In genomic region chr19:11314354-11314753, GRCm38 (mm10) we compare ENCODE assay signal across 21 mouse cellular contexts. TPM values are rescaled to one million over a fixed set of nuclear protein-coding genes. Genes with fewer than 3 reads are reported as not detected.
"Had no signal": no experiment of that assay in that cellular context is flagged by ENCODE, and none has a peak within 500 bp of the region (broad histone marks: within the 10 kb centered on the region; RNA-seq: fewer than 3 reads in every experiment).

Ms4a14 (minus strand) TSS chr19:11314454.

- DNase-seq: retina, postnatal 1 day; right cerebral cortex, adult 18-20 months; right cerebral cortex, postnatal 14 days; right cerebral cortex, postnatal 25 days; right cerebral cortex, postnatal 4 days; spleen, adult 18-20 months; thymus, adult 18-20 months; thymus, adult 2 months; thymus, postnatal 14 days; thymus, postnatal 25 days; thymus, postnatal 36 days; thymus, postnatal 4 days had no signal

- H3K4me3 ChIP-seq: neural tube, embryonic 12.5 days; neural tube, embryonic 13.5 days; neural tube, embryonic 15.5 days; stomach, embryonic 15.5 days had no signal

- H3K4me2 ChIP-seq: neural tube, embryonic 12.5 days; neural tube, embryonic 13.5 days; neural tube, embryonic 15.5 days; stomach, embryonic 15.5 days had no signal

- H3K27me3 ChIP-seq: neural tube, embryonic 12.5 days; neural tube, embryonic 13.5 days; neural tube, embryonic 15.5 days; stomach, embryonic 15.5 days had no signal

- H3K27ac ChIP-seq: neural tube, embryonic 12.5 days; neural tube, embryonic 13.5 days; neural tube, embryonic 15.5 days; stomach, embryonic 15.5 days; stomach, postnatal 0 days had no signal

- H3K4me1 ChIP-seq: neural tube, embryonic 12.5 days; neural tube, embryonic 13.5 days; neural tube, embryonic 15.5 days; stomach, embryonic 15.5 days had no signal

- H3K36me3 ChIP-seq: neural tube, embryonic 12.5 days; neural tube, embryonic 13.5 days; neural tube, embryonic 15.5 days; stomach, embryonic 15.5 days had no signal

- H3K9ac ChIP-seq: neural tube, embryonic 12.5 days; neural tube, embryonic 13.5 days; neural tube, embryonic 15.5 days; stomach, embryonic 15.5 days had no signal

- H3K9me3 ChIP-seq: neural tube, embryonic 12.5 days; neural tube, embryonic 13.5 days; neural tube, embryonic 15.5 days; stomach, embryonic 15.5 days had no signal

RNA-seq across cellular contexts. Expression of gene Ms4a14, which starts in this region (rescaled TPM):
- total RNA-seq: neutrophil, adult 5-6 weeks had no signal
- polyA plus RNA-seq: neural tube, embryonic 11.5 days; neural tube, embryonic 12.5 days; neural tube, embryonic 14.5 days; stomach, embryonic 14.5 days had no signal
